Mouse (Mus musculus): ENCODE measurements around the gene Tmem19. TPM values are rescaled to one million over a fixed set of nuclear protein-coding genes. Genes with fewer than 3 reads are reported as not detected.

Tmem19 gene
- total RNA-seq, 2 experiments from 2014 or later, result 40.6 to 45.3 TPM

DNA sequence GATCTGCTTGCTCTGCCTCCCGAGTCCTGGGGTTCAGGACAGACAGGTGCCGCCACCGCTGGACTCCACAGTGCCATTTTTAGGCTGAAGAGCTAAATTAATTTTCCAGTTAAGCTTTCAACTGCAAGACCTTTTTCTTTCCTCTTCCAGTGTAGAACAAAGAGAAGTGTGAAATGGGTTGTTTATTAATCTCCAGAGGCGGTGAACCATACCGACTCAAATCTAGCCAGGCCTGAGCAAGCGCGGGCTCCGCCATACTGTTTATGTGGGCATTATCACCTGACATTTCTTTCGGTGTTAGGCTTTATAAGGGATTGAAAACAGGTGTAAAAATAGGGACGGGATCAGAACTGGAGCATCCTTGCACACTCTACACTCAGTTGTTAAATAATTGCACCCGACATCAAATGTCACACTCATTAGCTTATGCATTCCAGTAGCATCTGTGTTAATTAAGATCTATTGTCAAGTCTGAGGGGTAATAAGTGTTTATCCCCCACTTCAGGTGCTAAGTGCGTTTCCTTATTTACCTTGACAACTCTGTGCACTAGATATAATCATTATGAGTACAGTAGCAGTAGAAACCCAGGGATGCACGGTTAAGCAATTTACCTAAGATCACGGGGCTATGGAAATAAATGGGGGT lies 48.5 kb downstream of the Tmem19 start:
- DNase-seq, result no peak
- intact Hi-C loops (cut with DNase I), result no loop called here

DNA sequence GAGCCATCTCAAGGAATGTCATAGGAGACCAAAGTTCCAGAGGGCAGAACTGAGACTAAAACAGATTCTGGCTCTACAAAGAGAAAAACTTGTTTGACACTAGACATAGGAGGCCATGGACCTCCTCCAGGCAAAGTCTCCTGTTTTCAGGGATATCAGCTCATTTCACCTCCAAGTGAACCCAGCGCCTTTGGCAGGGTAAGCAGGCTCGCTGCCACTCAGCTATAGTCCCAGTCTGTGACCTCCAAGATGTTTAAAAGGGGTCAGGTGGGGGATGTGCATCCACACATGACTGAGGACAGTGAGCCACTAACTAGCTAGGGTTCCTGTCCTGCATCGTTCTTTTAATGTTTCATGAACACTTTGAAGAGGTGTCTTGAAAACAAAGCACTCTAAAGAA lies 49.6 kb downstream of the Tmem19 start:
- intact Hi-C loops (cut with DNase I), result no loop called here
- DNase-seq, result no peak

DNA sequence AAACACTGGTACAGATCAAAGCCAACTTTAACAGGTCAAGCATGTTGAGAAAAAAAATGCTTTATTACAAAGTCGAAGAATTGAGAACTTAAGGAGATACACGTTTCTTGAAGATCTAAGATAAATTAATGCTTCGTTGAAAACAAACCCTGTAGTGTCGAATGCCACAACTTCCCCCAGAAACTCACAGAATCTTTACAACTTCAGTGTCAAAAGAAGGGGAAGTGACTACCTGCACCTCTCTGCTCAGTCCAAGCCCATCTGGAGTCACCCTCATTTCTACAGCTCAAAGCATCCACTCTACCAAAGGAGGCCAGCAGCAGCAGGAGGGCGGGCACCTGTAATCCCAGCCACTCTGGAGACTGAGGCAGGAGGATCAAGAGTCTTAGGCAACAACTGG lies 50.1 kb downstream of the Tmem19 start:
- no peak for DNase-seq
- intact Hi-C loops (cut with DNase I), result no loop called here

DNA sequence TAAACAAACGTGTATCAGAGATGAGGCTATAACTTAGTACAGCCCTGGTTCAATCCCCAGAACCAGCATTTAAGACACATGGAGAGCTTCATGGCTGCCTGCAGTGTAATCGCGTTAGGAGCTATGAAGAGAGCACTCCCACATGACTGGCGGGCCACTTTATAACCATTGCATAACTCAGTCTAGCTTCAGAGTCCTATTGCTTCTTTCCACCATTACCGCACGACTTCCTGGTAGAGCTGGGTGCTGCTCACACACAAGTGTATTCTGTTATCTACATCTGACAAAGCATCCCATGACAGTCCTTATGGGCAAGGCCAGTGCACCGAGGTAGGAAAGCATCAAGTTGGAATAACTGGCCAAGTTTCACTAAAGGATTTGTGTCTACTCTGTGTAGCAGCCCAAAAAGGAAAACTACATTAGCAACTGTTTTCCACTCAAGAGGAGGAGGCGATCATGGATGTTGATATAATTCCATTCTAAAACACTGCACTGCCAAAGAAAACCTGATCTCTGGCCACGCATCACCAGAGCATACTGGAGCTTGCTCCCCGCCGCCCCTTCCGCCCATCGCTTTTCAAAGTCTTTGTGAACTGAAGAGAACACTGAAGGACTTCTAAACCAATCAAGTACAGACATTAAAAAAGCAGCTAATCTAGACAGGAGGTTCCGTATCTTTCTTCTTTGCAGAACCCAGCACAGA lies 50.9 kb downstream of the Tmem19 start:
- intact Hi-C loops (cut with DNase I), result no loop called here
- no peak for DNase-seq

DNA sequence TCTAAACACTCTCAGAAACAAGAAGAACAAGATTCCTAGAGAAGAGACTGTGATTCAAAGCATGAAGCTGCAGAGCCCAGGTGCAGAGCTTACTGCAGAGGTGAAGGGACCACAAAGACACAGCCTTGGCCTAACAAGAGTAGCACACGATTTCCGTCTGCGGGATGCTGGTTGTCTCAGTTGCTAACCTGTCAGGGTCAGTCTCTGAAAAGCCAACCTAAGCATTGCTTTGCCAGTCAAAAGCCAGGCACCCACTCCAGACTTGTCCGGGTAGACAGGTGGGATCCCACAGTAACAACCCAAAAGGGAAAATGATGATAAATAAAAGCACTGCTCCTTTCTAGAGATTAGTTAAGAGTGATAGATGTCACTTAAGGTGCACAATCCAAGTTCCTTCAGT lies 53.1 kb downstream of the Tmem19 start:
- intact Hi-C loops (cut with DNase I), result no loop called here
- DNase-seq, result no peak

DNA sequence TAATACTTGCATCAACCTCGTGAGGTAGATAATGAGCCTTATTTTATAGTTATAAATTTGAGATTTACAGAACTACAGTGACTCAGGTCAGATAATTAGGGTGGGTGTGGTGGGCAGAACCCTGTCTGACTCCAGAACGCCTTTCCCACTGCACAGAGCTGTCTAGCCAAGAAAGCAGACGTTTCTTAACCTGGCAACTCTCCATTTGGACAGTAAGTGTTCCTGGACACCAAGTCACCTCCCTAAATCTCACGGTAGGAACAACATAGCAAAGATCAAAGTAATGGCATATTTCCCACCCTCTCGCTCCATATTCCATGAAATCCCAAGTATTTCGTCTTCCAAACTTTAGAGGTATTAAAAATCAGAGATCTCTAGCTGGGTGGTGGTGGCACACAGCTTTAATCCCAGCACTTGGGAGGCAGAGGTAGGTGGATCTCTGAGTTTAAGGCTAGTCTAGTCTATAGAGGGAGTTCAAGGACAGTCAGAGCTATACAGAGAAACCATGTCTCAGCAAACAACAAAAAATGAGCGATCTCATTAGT lies 54.9 kb downstream of the Tmem19 start:
- no peak for DNase-seq
- intact Hi-C loops (cut with DNase I), result no loop called here

DNA sequence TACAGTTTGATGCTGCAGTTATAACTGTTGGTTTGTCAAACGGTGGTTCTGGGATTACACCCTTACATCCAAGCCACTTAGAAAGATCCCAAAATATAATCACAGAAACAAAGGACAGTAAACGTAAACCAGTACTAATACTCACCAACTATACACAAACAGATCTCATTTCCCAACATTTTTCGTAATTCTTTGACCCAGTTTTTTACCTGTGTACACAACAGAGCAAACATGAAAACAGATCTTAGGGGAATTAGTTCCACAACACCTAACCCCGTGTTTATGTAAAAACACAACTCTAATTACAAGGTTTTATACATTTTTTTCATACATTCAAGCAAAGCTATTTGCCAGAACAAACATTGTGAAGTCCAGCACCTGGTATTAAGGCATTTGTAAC lies 63.6 kb downstream of the Tmem19 start:
- DNase-seq, result no peak
- intact Hi-C loops (cut with DNase I), result no loop called here

DNA sequence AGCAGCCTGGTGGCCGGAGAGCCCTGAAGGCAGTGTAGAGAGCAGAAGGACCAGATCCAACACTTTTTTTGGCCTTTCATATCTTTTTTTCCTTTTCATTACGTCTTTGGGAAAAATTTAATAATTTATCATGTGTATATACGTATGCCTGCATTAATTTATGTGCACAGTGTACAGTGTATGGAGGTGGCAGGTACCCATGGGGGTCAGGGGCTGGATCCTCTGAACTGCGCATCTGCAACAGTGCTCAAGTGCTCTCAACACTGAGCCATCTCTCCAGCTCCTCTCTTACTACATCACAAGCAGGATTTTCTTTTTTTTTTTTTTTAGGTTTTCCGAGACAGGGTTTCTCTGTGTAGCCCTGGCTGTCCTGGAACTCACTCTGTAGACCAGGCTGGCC lies 64.7 kb downstream of the Tmem19 start:
- intact Hi-C loops (cut with DNase I), result no loop called here
- no peak for DNase-seq

DNA sequence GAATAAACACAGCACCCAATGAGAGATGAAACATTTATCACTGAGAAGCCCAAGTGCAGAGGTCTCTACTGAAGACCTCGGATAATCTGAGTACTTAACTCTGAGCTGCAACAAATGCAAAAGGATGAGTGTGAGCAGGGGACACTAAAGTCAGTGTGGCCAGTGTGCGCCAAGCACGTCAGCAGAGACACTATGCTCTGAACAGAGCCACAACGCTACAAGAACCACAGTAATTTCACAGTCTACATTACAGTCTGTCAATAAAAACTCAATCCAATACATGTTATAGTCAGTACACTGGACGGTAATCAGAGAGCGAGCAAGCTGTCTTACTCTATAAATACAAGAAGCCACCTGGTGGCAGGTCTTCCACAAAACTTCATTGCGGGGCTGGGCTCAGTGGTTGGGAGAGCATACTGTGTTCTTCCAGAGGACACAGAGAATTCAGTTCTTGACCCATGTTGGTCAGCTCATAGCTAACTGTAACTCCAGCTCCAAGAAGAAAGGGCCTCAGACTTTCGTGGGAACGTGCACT lies 65.8 kb downstream of the Tmem19 start:
- intact Hi-C loops (cut with DNase I), result no loop called here
- DNase-seq, result no peak

DNA sequence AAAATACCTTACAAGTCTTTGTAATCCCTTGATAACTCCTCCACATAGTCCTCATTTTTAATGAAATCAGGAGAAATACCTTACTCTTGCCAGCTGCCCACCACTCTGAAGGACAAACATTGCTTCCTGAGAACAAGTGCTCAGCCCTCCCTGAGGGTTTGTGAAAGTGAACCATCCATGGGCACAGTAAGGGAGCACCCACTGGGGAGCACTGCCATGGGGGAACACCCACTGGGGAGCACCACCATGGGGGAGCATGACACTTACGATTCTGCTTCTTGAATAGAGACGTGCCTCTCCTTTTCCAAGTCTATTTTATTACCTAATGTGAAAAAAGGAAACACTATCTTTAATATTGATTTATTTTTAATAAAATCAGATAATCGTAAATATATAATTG lies 67.1 kb downstream of the Tmem19 start:
- intact Hi-C loops (cut with DNase I), result no loop called here
- DNase-seq, result no peak

DNA sequence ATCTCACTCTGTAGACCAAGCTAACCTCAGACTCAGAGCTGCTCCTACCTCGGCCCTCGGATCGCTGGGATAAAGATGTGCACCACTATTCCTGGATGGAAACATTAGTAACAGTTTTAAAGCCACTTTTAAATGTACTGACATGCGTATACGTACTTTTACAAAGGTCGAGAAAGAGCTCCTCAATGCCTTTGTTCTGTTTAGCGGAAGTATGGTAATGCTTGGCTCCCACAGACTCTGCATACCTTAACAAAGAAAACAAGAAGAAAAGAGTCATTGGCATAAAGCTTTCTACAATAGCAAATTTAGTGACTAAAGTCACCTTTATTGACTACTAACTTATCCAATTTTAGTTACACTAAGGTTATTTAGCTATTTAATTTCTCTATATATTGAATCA lies 67.6 kb downstream of the Tmem19 start:
- no peak for DNase-seq
- intact Hi-C loops (cut with DNase I), result no loop called here

DNA sequence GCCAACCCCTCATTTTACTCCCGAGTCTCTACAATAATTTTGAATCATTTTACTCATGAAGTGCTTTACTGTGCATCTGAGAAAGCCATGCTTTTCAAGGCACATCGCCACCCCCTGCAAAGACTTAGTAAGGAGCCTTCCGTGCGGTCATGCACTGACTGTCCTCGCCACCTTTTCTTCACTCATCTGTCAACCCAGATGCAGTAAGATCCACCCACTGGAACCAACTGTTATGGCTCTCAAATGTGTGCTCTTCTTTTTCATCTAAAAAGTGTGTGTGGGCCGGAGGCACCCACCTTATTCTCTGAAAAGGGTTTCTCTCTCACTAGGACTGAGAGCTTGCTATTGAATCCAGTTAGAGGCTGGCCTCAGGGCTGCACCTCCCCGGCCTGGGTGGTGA lies 68.4 kb downstream of the Tmem19 start:
- no peak for DNase-seq
- intact Hi-C loops (cut with DNase I), result no loop called here

DNA sequence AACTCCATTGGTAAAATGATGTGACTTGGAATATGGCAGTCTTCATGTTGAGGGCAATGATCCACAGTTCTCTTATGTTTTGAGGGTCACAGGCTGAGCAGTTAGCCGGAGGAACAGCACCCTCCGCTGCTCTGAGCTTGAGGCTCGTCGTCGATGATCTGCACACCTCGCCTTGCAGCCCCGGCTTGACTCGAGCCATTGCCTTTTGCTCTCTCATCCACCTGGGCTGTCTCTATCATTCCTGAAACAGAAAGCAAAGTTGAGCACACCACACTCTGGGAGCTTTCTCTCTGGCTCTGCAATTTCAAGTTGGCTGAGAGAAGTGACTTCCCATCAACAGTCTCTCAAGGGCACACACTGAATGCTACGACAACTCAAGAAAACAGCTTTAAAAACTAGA lies 71.6 kb downstream of the Tmem19 start:
- DNase-seq, result no peak
- intact Hi-C loops (cut with DNase I), result no loop called here

Other genes starting within 250 kb of the Tmem19 start
- under 1 TPM; 0.48 to 0.70 TPM for gene Tph2, start 177.5 kb downstream of the Tmem19 start, total RNA-seq (2021)
- 10 to 100 TPM; 37.0 to 38.4 TPM for gene Tbc1d15, start 111.0 kb downstream of the Tmem19 start, total RNA-seq (2021)
- gene Rab21, start 46.9 kb downstream of the Tmem19 start, total RNA-seq (2021), result 10 to 100 TPM; 42.0 to 43.0 TPM
- 10 to 100 TPM; 13.0 to 18.3 TPM for gene Thap2, start 21.9 kb upstream of the Tmem19 start, total RNA-seq (2021)
- gene Zfc3h1, start 22.5 kb upstream of the Tmem19 start, total RNA-seq (2021), result 10 to 100 TPM; 43.4 to 46.7 TPM
- under 1 TPM in 1 of 2 experiments, not detected in 1; 0.66 TPM for gene A930009A15Rik, start 207.5 kb upstream of the Tmem19 start, total RNA-seq (2021)
- gene Lgr5, start 225.3 kb upstream of the Tmem19 start, total RNA-seq (2021), result 1 to 10 TPM; 1.1 to 1.4 TPM

All from left cerebral cortex, postnatal 4 days (tissue).